Mouse (Mus musculus): ENCODE measurements around the gene Arhgef40.

The Arhgef40 gene

DNA sequence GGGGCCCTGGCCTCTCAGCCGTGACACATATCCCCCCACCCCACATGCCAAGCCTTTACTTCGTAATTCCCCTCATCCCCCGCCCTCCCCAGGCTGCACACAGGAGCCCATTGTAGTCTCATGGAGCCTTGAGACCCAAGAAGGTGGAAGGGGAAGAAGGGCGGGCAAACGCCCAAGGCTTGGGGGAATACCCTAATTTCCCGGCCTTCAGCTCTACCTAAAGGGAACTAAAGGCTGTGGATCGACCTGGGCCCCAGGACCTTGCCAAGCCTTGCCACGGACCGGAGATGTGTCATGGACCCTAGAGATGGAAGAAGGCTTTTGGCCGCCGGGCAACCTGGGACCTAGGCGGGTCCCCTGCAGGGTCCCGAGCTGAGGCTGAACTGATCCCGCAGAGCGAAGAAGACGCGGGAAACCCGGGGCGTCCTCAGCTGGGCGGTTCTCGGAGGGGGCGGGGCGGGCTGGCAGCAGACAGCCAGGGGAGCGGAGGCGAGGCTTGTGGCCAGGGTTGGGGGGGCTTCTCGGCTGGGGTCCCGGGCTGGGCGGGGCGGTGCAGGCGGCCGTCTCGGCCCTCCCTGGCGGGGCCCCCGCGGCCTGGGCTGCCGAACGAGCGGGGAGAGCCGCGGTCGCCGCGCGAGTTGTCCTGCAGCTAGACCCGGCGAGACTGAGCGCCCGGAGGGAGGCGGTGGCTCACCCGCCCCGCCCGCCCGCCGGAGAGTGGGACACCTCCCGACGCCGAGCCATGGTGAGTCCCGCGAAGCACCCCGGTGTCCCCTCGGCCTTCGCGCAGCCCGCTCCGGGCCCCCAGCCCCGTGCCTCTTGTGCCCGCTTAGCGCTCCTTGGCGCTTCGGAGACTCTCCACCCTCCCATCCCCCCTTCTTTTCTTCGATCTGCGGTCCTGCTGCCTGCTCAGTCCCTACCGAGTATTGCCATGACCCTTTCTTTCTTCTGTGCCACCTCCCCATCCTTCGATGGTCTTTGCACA is at the start of gene Arhgef40:
Gene Arhgef40, plus strand, starts transcription at position 473 of the 985 bp plus-strand sequence.
- DNase-seq (ENCODE audit: low spot score in 2 of 2) = no peak

DNA sequence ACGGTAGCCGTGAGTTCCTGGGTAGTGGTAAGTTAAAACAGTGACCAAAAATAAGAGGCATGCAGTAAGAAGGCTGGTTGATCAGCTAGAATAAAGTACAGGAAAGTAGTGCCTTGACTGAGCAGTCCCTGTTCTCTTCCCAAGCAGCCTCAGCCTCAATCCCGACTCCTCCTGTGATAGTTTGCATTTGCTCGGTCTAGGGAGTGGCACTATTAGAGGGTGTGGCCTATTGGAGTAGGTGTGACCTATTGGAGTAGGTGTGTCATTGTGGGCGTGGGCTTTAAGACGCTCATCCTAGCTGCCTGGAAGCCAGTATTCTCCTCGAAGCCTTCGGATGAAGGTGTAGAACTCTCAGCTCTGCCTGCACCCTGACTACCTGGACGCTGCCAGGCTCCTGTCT is 45.5 kb upstream of the Arhgef40 start:
- DNase-seq (ENCODE audit: low spot score in 2 of 2) = no peak

DNA sequence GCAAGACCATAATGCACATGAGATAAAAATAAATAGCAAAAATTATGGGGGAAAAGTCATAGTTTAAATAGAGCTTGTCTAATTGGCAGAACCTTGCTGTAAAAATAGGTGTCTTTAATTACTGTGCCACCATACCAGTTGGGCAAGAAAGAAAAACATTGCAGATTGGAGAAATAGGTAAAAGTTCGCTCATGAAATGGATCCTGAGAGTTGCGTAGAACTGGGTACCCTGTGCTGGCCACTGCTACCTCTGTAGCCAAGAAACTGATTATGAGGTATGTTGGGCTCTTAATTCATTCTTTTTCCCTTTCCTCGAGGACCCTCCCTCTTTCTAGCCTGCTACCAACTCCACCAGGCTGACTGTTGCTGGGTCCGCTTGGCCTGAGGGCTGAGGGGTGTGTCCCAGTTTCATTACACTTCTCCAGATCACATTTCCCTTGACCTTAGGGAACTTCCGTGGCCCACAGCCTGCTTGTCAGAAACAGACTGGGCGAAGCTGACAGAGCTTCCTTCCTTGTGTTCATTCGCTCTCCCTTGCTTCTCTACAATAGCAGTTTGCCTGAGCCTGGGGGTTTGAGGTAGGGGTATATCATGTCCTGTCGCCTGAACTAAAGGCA is 43.5 kb upstream of the Arhgef40 start:
- no peak for DNase-seq (ENCODE audit: low spot score in 2 of 2)

DNA sequence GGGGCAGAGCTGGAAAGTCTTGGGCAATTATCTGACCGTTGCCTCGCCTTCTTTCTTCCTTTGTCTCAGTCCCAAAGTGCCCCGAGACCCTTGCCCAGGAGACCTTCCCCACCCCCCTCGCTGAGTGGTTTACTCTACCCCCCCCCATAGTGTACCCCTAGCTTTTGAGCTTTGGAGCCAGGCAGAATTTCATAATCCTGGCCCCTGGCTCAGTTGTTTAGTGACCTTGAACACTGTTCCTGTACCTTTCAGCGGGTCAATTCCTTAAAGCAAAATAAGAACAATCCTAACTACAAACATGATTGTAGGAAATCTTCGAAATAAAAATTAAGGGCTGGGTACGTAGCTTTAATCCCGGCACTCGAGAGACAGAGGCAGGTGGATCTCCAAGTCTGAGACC is 42.9 kb upstream of the Arhgef40 start:
- no peak for DNase-seq (ENCODE audit: low spot score in 2 of 2)

DNA sequence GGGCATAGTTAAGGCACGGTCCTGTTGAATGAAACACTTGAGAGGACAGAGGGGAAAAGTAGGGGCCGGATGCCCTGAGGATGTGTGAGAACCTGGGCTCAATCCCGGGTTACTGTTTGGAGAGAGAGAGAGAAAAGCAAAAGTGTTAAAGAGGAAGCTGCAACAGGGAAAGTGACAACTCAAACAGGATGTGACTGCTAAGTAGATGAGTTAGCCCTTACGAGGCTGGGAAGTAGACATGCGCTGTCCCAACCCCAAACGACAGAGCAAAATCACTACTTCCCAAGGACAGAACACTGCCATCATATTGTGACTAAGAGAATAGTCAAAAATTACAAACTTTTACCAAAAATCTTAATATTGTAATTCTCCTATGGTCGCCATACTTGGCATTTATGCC is 42.3 kb upstream of the Arhgef40 start:
- DNase-seq (ENCODE audit: low spot score in 2 of 2) = no peak

DNA sequence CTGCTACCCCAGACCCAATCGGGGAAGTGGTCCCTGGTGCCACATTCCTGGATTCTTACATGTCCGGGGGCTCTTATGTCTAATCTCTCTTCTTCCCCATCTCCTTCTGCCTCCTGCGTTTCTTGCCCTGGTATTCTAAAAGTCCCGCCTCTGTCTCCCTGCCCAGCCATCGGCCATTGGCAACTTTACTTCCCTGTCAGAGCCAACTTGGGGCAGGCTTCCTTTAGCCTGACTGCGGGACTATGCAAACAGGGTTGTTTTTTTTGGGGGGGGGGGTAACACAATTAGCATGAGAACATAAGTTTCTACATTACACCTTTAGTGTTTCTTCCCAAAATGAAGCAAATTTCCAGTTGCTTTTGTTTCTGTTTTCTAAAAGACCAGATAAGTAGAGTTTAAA is 41.2 kb upstream of the Arhgef40 start:
- no peak for DNase-seq (ENCODE audit: low spot score in 2 of 2)

DNA sequence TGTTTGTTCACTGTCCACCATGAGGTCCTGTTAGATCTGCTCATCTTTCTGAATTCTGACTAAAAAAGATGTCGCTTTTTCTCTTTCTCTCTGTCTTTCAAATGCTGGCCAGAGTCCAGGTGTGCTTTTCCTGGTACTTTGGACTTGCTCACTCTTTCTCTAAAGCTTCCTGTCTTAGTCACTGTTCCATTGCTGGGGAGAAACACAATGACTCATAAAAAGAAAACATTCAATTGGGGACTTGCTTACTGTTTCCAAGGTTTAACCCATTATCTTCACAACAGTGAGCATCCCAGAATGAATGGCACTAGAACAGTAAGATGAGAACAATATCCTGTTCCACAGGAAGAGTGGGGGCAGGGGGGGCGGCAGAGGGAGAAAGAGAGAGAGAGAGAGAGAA is 24.2 kb upstream of the Arhgef40 start:
- DNase-seq (ENCODE audit: low spot score in 2 of 2) = no peak

- no peak for DNase-seq (ENCODE audit: low spot score in 2 of 2)
These were observed 17.1 kb upstream of the Arhgef40 start for GRCm38 (mm10) chr14:51967400-51967799.

DNA sequence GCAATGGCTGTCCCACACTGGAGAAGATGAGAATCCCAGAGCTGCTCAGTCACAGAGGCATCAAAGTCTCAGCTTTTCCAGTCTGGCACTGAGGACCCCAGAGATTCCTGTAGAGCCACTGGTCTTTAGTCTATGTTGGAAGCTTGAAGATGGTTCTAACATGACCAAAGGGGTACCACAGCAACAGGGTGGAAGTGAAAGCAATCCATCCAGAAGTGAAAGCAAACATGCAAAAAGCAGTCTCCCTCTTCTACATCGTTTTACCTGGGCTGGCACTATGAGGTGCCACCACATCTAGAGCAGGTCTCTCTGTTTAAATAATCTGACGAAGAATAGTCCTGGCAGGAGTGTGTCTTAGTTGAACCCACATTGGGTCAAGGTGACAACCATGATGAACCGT is 5.3 kb upstream of the Arhgef40 start:
- DNase-seq (ENCODE audit: low spot score in 2 of 2) = no peak

- DNase-seq (ENCODE audit: low spot score in 2 of 2) = no peak
These were observed 1.3 kb upstream of the Arhgef40 start for GRCm38 (mm10) chr14:51983251-51983650.

- no peak for DNase-seq (ENCODE audit: low spot score in 2 of 2)
These were observed 668 bp upstream of the Arhgef40 start for GRCm38 (mm10) chr14:51983855-51984246.

DNA sequence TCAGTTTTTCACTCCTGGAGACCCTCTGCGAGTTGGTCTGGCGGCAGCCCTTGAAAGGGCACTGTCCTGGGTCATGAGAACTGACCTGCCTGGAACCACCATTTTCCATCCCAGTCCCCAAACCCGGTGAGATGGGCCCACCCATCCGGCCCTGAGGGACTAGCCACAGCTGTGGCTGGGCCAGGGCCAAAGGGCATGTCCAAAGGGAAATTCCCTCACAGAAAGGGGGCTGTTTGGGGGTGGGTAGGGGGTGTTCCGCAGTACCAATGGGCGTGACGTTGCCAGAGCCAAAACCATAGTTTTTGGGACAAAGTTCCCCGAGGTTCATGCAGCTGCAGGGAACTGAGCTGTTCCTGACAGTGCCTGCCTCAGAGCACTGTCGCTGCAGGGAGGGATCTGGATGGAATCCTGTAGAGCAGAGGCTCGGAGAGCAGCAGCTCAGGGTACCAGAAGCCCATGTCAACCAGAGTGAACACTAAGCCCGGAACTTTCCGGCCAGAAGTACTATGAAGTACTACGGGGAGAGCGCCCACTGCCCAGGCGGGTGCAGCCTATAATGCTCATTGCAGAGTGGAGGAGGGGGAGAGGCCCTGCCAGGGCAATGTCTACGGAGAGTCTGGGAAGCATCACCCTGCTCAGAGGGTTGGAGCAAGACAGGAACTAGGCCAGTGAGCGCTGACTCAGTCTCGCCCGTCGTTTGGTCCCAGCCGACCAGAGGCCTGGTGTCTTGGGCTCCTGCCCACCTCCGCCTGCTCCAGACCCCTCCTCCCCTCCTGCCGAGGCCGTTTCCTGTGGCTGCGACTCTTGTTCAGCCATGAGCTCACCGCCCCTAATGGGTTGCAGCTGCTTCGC is 1.0 kb downstream of the Arhgef40 start:
- DNase-seq (ENCODE audit: low spot score in 2 of 2) = no peak

GRCm38 (mm10) chr14:51986153-51986505 is 1.6 kb downstream of the Arhgef40 start:
- no peak for DNase-seq (ENCODE audit: low spot score in 2 of 2)

DNA sequence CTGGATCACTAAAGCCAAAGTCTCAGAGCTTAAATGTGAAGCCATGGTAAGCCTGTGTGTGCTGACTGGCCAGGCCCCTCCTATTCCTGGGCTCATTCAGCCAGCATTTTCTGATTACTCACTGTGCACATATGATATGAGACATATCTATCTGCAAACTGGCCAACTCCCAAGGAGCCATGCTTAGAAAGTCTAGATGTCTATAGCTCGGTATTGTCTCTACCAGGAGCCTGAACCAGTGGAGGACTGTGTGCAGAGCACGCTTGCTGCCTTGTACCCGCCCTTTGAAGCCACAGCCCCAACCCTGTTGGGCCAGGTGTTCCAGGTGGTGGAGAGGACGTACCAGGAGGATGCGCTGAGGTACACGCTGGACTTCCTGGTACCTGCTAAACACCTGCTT is 2.7 kb downstream of the Arhgef40 start:
- DNase-seq (ENCODE audit: low spot score in 2 of 2) = no peak

- DNase-seq (ENCODE audit: low spot score in 2 of 2) = no peak
These were observed 4.2 kb downstream of the Arhgef40 start for GRCm38 (mm10) chr14:51988731-51989130.

DNA sequence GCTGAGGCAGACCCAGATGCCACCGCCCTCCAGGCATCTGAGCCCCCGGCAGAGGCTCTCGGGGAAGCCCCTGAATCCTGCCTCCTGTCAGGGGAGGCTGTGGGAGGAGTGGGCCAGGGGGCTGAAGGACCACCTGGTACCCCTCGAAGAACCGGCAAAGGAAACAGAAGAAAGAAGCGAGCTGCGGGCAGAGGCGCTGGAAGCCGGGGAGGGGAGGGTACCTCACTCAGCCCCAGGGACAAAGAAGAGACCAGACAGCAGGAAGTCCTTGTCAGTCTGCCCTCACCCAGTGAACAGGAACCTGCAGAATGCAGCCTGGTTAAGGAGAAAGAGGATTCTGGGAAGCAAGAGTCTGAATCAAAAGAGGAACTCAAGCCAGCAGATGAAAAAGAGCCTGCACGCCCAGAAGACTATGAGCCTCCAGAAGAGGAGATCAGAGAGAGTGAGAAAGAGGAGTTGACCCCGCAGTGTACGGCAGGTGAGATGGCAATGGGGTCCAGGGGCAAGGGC is 5.0 kb downstream of the Arhgef40 start:
- DNase-seq (ENCODE audit: low spot score in 2 of 2) = no peak

- no peak for DNase-seq (ENCODE audit: low spot score in 2 of 2)
These were observed 9.9 kb downstream of the Arhgef40 start for GRCm38 (mm10) chr14:51994453-51994852.

- DNase-seq (ENCODE audit: low spot score in 2 of 2) = no peak
These were observed 10.8 kb downstream of the Arhgef40 start for GRCm38 (mm10) chr14:51995219-51995871.

DNA sequence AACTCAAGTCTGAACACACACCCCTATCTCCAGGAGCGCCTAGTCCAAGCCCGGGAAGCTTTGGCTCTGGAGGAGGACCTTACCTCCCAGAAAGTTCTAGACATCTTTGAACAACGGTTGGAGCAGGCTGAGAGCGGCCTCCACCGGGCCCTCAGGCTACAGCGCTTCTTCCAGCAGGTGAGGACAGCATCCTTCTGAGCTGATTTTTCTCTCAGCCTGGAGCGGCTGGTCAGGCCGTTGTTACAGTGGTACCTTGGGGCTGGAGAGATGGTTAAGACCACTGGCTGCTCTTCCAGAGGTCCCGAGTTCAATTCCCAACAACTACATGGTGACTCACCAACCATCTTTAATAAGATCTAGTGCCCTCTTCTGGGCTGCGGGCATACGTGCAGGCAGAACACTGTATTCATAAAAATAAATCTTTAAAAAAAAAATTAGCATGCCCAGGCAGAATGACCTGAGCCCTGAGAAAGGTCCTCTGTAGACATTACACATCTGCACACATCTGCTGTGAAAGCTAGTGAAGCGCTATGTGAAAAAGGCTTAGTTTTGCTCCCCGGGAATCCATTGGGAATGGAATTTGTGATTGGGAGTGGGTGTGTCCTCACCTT is 11.8 kb downstream of the Arhgef40 start:
- no peak for DNase-seq (ENCODE audit: low spot score in 2 of 2)

DNA sequence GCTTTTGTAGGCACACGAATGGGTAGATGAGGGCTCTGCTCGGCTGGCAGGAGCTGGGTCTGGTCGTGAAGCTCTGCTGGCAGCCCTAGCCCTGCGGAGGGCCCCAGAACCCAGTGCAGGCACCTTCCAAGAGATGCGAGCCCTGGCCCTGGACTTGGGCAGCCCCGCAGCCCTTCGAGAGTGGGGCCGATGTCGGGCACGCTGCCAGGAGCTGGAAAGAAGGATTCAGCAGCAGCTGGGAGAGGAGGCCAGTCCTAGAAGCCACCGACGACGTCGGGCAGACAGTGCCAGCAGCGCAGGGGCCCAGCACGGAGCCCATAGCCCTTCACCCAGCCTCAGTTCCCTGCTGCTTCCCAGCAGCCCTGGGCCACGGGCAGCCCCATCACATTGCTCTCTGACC is 12.3 kb downstream of the Arhgef40 start:
- DNase-seq (ENCODE audit: low spot score in 2 of 2) = no peak

GRCm38 (mm10) chr14:51997483-51997882 is 13.0 kb downstream of the Arhgef40 start:
- no peak for DNase-seq (ENCODE audit: low spot score in 2 of 2)
